25 mouse cellular contexts compared by ENCODE assay signal in the genomic region with DNA sequence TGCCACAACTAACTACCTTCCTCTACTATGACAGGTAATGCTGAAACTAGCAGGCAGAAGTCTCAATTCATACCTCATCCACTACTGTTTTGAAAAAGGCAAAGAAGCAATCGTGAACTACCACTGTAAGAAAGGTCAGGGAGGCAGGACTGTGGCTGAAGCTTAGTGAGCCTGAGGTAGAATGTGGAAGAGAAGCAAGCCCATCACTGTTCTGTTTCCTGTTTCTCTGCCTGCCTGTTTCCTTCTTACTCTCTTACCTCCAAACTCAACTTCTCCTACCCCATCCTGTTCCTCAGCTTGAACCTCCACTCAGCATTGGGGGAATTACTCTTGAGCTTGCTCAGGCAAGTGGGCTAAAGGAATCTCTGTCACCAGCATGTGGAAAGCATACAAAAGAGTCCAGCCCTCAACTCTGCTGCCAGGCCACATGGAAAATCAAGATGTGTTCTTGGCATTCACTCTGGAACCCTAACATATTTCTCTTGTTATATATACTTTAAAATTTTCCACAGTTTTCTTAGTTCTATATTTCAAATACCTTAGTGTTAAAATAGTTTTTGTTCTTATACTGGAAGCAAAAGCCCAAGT. TPM values are rescaled to one million over a fixed set of nuclear protein-coding genes. Genes with fewer than 3 reads are reported as not detected.
A peak's percentile ranks its signal among the peaks of the same experiment; 100 is the strongest.
DNase-seq lines count a peak whose midpoint lies in the region; ATAC-seq and TF ChIP-seq lines count a peak whose summit lies in the region.
"Had no signal": no experiment of that assay in that cellular context is flagged by ENCODE, and none has a peak within 500 bp of the region (broad histone marks: within the 10 kb centered on the region; RNA-seq: fewer than 3 reads in every experiment).

No protein-coding gene starts in this region.

- no peak for DNase-seq in heart, adult 2 months
- no peak for DNase-seq in heart, postnatal 4 days
- no peak for DNase-seq in limb, embryonic 10.5 days (ENCODE audit: low spot score)
- DNase-seq in urinary bladder, adult 2 months (ENCODE audit: low spot score): no peak
- DNase-seq: B cell, adult 2 months; cerebellum, adult 9-11 months; gastrocnemius, postnatal 25 days; heart, postnatal 14 days; kidney, adult 2 months; kidney, postnatal 4 days; layer of hippocampus, adult 9-11 months; right cerebral cortex, postnatal 14 days; spleen, adult 18-20 months had no signal

- TF ChIP-seq POLR2A in heart, adult 2 months (IDR thresholded peaks at IDR 0.05; ENCODE audit: insufficient read depth, low read depth, low read length): no peak

- intact Hi-C loops in heart, adult 2 months (cut with DNase I): loop anchor here (5.0 kb wide), 2 partner anchors 40 to 95 kb away; no protein-coding TSS in a partner anchor

- H3K4me3 ChIP-seq in heart, adult 2 months: no peak overlapping the region
- H3K4me3 ChIP-seq in limb, embryonic 13.5 days: no peak overlapping the region
- no peak overlapping the region for H3K4me3 ChIP-seq in limb, embryonic 10.5 days
- H3K4me3 ChIP-seq in embryonic facial prominence, embryonic 15.5 days (replicated peaks): no peak overlapping the region
- H3K4me3 ChIP-seq in stomach, embryonic 15.5 days (replicated peaks): no peak overlapping the region
- H3K4me3 ChIP-seq in forebrain, embryonic 12.5 days (replicated peaks): no peak overlapping the region
- H3K4me3 ChIP-seq: forebrain, embryonic 13.5 days; left cerebral cortex, adult 2 months; limb, embryonic 12.5 days; liver, embryonic 15.5 days; midbrain, embryonic 15.5 days; myocyte had no signal

- TF ChIP-seq EP300 in heart, adult 2 months (IDR thresholded peaks at IDR 0.05; ENCODE audit: insufficient read depth, low read depth, low read length): no peak

- ATAC-seq in limb, embryonic 13.5 days (ENCODE audit: low FRiP score, low read depth): no peak
- ATAC-seq in embryonic facial prominence, embryonic 15.5 days (ENCODE audit: insufficient number of reproducible peaks, low FRiP score, low TSS enrichment, low read depth): peak; percentile 64; the same call in 1 of the 2 replicates
- ATAC-seq in stomach, embryonic 15.5 days (ENCODE audit: insufficient read depth, low FRiP score, low read depth): no peak
- ATAC-seq in forebrain, embryonic 12.5 days (ENCODE audit: low FRiP score): no peak
- ATAC-seq: forebrain, embryonic 13.5 days; midbrain, embryonic 15.5 days had no signal

- no peaks in the 10 kb centered on the region for H3K79me2 ChIP-seq in heart, adult 2 months (replicated peaks; ENCODE audit: control insufficient read depth, insufficient read depth, low read length)

- H3K4me1 ChIP-seq in heart, adult 2 months (ENCODE audit: control insufficient read depth, insufficient read depth, low read length): peaks cover 5% of the 10 kb centered on the region
- H3K4me1 ChIP-seq in limb, embryonic 13.5 days: peaks cover 31% of the 10 kb centered on the region
- H3K4me1 ChIP-seq in limb, embryonic 10.5 days: 0 out of 2 replicates have a peak, but pooled peaks cover 7% of the 10 kb centered on the region
- peaks cover 10% of the 10 kb centered on the region for H3K4me1 ChIP-seq in embryonic facial prominence, embryonic 15.5 days
- H3K4me1 ChIP-seq in stomach, embryonic 15.5 days: peaks cover 3% of the 10 kb centered on the region; the same call in 1 of the 2 replicates
- H3K4me1 ChIP-seq in forebrain, embryonic 12.5 days: no peaks in the 10 kb centered on the region
- H3K4me1 ChIP-seq: forebrain, embryonic 13.5 days; liver, embryonic 15.5 days; midbrain, embryonic 15.5 days had no signal

- peaks cover 2% of the 10 kb centered on the region; the same call in 1 of the 2 replicates for H3K36me3 ChIP-seq in heart, adult 2 months (ENCODE audit: control insufficient read depth, insufficient read depth, low read length)
- H3K36me3 ChIP-seq in limb, embryonic 13.5 days: no peaks in the 10 kb centered on the region
- no peaks in the 10 kb centered on the region for H3K36me3 ChIP-seq in limb, embryonic 10.5 days
- H3K36me3 ChIP-seq in embryonic facial prominence, embryonic 15.5 days: no peaks in the 10 kb centered on the region
- no peaks in the 10 kb centered on the region for H3K36me3 ChIP-seq in stomach, embryonic 15.5 days
- no peaks in the 10 kb centered on the region for H3K36me3 ChIP-seq in forebrain, embryonic 12.5 days (replicated peaks)
- H3K36me3 ChIP-seq: limb, embryonic 12.5 days; midbrain, embryonic 15.5 days had no signal

- 63% methylated on average over 1 of the region's 1 CpGs for WGBS in heart, adult 2 months
- WGBS in limb, embryonic 13.5 days: 77% methylated on average over 1 of the region's 1 CpGs
- WGBS in limb, embryonic 10.5 days: 87% methylated on average over 1 of the region's 1 CpGs
- WGBS in embryonic facial prominence, embryonic 15.5 days: 63% methylated on average over 1 of the region's 1 CpGs
- WGBS in stomach, embryonic 15.5 days: 79% methylated on average over 1 of the region's 1 CpGs
- 86% methylated on average over 1 of the region's 1 CpGs for WGBS in forebrain, embryonic 12.5 days

- no peak for TF ChIP-seq CTCF in heart, adult 2 months (IDR thresholded peaks at IDR 0.05)

- peak overlapping the region; percentile 65 for H3K27ac ChIP-seq in heart, adult 2 months
- peak overlapping the region; percentile 28; the same call in 1 of the 2 replicates for H3K27ac ChIP-seq in limb, embryonic 13.5 days
- no peak overlapping the region for H3K27ac ChIP-seq in limb, embryonic 10.5 days
- H3K27ac ChIP-seq in embryonic facial prominence, embryonic 15.5 days (replicated peaks): peak overlapping the region; percentile 83
- H3K27ac ChIP-seq in stomach, embryonic 15.5 days: peak overlapping the region; percentile 46; the same call in 1 of the 2 replicates
- H3K27ac ChIP-seq in forebrain, embryonic 12.5 days: no peak overlapping the region
- H3K27ac ChIP-seq: forebrain, embryonic 13.5 days; hindbrain, embryonic 14.5 days; left cerebral cortex, adult 2 months; limb, embryonic 12.5 days; liver, embryonic 15.5 days; midbrain, embryonic 15.5 days had no signal

- no peaks in the 10 kb centered on the region for H3K27me3 ChIP-seq in heart, adult 2 months (ENCODE audit: control insufficient read depth, insufficient read depth, low read length)
- no peaks in the 10 kb centered on the region for H3K27me3 ChIP-seq in limb, embryonic 13.5 days
- H3K27me3 ChIP-seq in limb, embryonic 10.5 days (ENCODE audit: low read depth, poor library complexity, severe bottlenecking): no peaks in the 10 kb centered on the region
- no peaks in the 10 kb centered on the region for H3K27me3 ChIP-seq in embryonic facial prominence, embryonic 15.5 days
- H3K27me3 ChIP-seq in stomach, embryonic 15.5 days (replicated peaks): no peaks in the 10 kb centered on the region
- H3K27me3 ChIP-seq in forebrain, embryonic 12.5 days: no peaks in the 10 kb centered on the region
- H3K27me3 ChIP-seq: forebrain, embryonic 13.5 days; limb, embryonic 12.5 days; liver, embryonic 15.5 days; midbrain, embryonic 15.5 days had no signal

- no peaks in the 10 kb centered on the region for H3K9me3 ChIP-seq in limb, embryonic 13.5 days
- no peaks in the 10 kb centered on the region for H3K9me3 ChIP-seq in limb, embryonic 10.5 days (replicated peaks)
- no peaks in the 10 kb centered on the region for H3K9me3 ChIP-seq in embryonic facial prominence, embryonic 15.5 days (replicated peaks)
- no peaks in the 10 kb centered on the region for H3K9me3 ChIP-seq in stomach, embryonic 15.5 days
- no peaks in the 10 kb centered on the region for H3K9me3 ChIP-seq in forebrain, embryonic 12.5 days
- H3K9me3 ChIP-seq: forebrain, embryonic 13.5 days; limb, embryonic 12.5 days; liver, embryonic 15.5 days; midbrain, embryonic 15.5 days had no signal

- H3K9ac ChIP-seq in heart, adult 2 months (ENCODE audit: low read depth, low read length): no peak overlapping the region
- H3K9ac ChIP-seq in limb, embryonic 13.5 days: no peak overlapping the region
- no peak overlapping the region for H3K9ac ChIP-seq in embryonic facial prominence, embryonic 15.5 days
- H3K9ac ChIP-seq in stomach, embryonic 15.5 days: no peak overlapping the region
- no peak overlapping the region for H3K9ac ChIP-seq in forebrain, embryonic 12.5 days
- H3K9ac ChIP-seq: forebrain, embryonic 13.5 days; hindbrain, embryonic 14.5 days; limb, embryonic 12.5 days; liver, embryonic 15.5 days; midbrain, embryonic 15.5 days had no signal

- no peak overlapping the region for H3K4me2 ChIP-seq in limb, embryonic 13.5 days (replicated peaks)
- peak overlapping the region; percentile 2; the same call in 1 of the 2 replicates for H3K4me2 ChIP-seq in embryonic facial prominence, embryonic 15.5 days (replicated peaks)
- no peak overlapping the region for H3K4me2 ChIP-seq in stomach, embryonic 15.5 days
- H3K4me2 ChIP-seq in forebrain, embryonic 12.5 days: no peak overlapping the region
- H3K4me2 ChIP-seq: forebrain, embryonic 13.5 days; hindbrain, embryonic 14.5 days; limb, embryonic 12.5 days; liver, embryonic 15.5 days; midbrain, embryonic 15.5 days had no signal

RNA-seq across cellular contexts. Expression of a gene that starts 3.4 kb away (rescaled TPM):
- total RNA-seq in heart, adult 2 months (2021): 10 to 100 TPM; 13.8 to 16.7 TPM
- 4.3 and 12.0 TPM in 2 replicates for polyA plus RNA-seq in heart, adult 2 months (2012; rRNA removed)
- total RNA-seq in heart, postnatal 4 days (2021): 100 to 1,000 TPM in 1 of 2 experiments, 10 to 100 TPM in 1; 86.9 to 101 TPM
- 41.4 and 48.2 TPM in 2 replicates for polyA plus RNA-seq in limb, embryonic 13.5 days (2015; fragmentation: Nextera tagmentation; extraction: Ambion mirVana)
- polyA plus RNA-seq in limb, embryonic 10.5 days (2016; fragmentation: Nextera tagmentation; extraction: Ambion mirVana): 0.14 and 0.18 TPM in 2 replicates
- 157 and 167 TPM in 2 replicates for polyA plus RNA-seq in embryonic facial prominence, embryonic 15.5 days (2015; fragmentation: Nextera tagmentation; extraction: Ambion mirVana)
- polyA plus RNA-seq in stomach, embryonic 15.5 days (2015; fragmentation: Nextera tagmentation; extraction: Ambion mirVana): 52.1 and 63.9 TPM in 2 replicates
- polyA plus RNA-seq in urinary bladder, adult 2 months (2012; rRNA removed): 9.2 and 10.0 TPM in 2 replicates
- 2.6 and 2.8 TPM in 2 replicates for polyA plus RNA-seq in forebrain, embryonic 12.5 days (2016; fragmentation: Nextera tagmentation; extraction: Ambion mirVana)
- total RNA-seq: megakaryocyte-erythroid progenitor cell, adult 5-6 weeks had no signal

RNA-seq across cellular contexts. Expression of a gene that starts 34.6 kb away (rescaled TPM):
- 1 to 10 TPM; 1.1 to 1.6 TPM for total RNA-seq in heart, adult 2 months (2021)
- polyA plus RNA-seq in heart, adult 2 months (2012; rRNA removed): 0.94 and 1.2 TPM in 2 replicates
- under 1 TPM; 0.25 to 0.26 TPM for total RNA-seq in heart, postnatal 4 days (2021)
- polyA plus RNA-seq in limb, embryonic 13.5 days (2015; fragmentation: Nextera tagmentation; extraction: Ambion mirVana): 2.4 and 4.0 TPM in 2 replicates
- 1.1 and 1.3 TPM in 2 replicates for polyA plus RNA-seq in limb, embryonic 10.5 days (2016; fragmentation: Nextera tagmentation; extraction: Ambion mirVana)
- 35.3 and 38.6 TPM in 2 replicates for polyA plus RNA-seq in embryonic facial prominence, embryonic 15.5 days (2015; fragmentation: Nextera tagmentation; extraction: Ambion mirVana)
- 0.81 and 0.90 TPM in 2 replicates for polyA plus RNA-seq in stomach, embryonic 15.5 days (2015; fragmentation: Nextera tagmentation; extraction: Ambion mirVana)
- 2.9 and 3.5 TPM in 2 replicates for polyA plus RNA-seq in urinary bladder, adult 2 months (2012; rRNA removed)
- polyA plus RNA-seq in forebrain, embryonic 12.5 days (2016; fragmentation: Nextera tagmentation; extraction: Ambion mirVana): 0.56 and 1.0 TPM in 2 replicates

RNA-seq across cellular contexts. Expression of a gene that starts 43.0 kb away (rescaled TPM):
- total RNA-seq in heart, adult 2 months (2021): 10 to 100 TPM; 13.4 to 15.4 TPM
- polyA plus RNA-seq in heart, adult 2 months (2012; rRNA removed): 8.2 and 14.8 TPM in 2 replicates
- total RNA-seq in heart, postnatal 4 days (2021): 10 to 100 TPM; 13.2 to 13.8 TPM
- 1.4 and 1.9 TPM in 2 replicates for polyA plus RNA-seq in limb, embryonic 13.5 days (2015; fragmentation: Nextera tagmentation; extraction: Ambion mirVana)
- polyA plus RNA-seq in limb, embryonic 10.5 days (2016; fragmentation: Nextera tagmentation; extraction: Ambion mirVana): 0.21 and 0.45 TPM in 2 replicates
- polyA plus RNA-seq in embryonic facial prominence, embryonic 15.5 days (2015; fragmentation: Nextera tagmentation; extraction: Ambion mirVana): 2.2 and 2.3 TPM in 2 replicates
- 0.98 and 1.3 TPM in 2 replicates for polyA plus RNA-seq in stomach, embryonic 15.5 days (2015; fragmentation: Nextera tagmentation; extraction: Ambion mirVana)
- 11.8 and 13.4 TPM in 2 replicates for polyA plus RNA-seq in urinary bladder, adult 2 months (2012; rRNA removed)
- 0.58 and 0.84 TPM in 2 replicates for polyA plus RNA-seq in forebrain, embryonic 12.5 days (2016; fragmentation: Nextera tagmentation; extraction: Ambion mirVana)
- total RNA-seq: megakaryocyte-erythroid progenitor cell, adult 5-6 weeks had no signal

RNA-seq across cellular contexts. Expression of a gene that starts 54.5 kb away (rescaled TPM):
- total RNA-seq in heart, adult 2 months (2021): 1 to 10 TPM in 1 of 2 experiments, under 1 TPM in 1; 0.99 to 1.4 TPM
- polyA plus RNA-seq in heart, adult 2 months (2012; rRNA removed): 0.08 and 0.09 TPM in 2 replicates
- 1 to 10 TPM; 1.4 TPM for total RNA-seq in heart, postnatal 4 days (2021)
- polyA plus RNA-seq in limb, embryonic 13.5 days (2015; fragmentation: Nextera tagmentation; extraction: Ambion mirVana): 1.2 and 1.5 TPM in 2 replicates
- 1.0 and 1.5 TPM in 2 replicates for polyA plus RNA-seq in limb, embryonic 10.5 days (2016; fragmentation: Nextera tagmentation; extraction: Ambion mirVana)
- polyA plus RNA-seq in embryonic facial prominence, embryonic 15.5 days (2015; fragmentation: Nextera tagmentation; extraction: Ambion mirVana): 0.79 and 1.7 TPM in 2 replicates
- polyA plus RNA-seq in stomach, embryonic 15.5 days (2015; fragmentation: Nextera tagmentation; extraction: Ambion mirVana): 1.1 and 2.6 TPM in 2 replicates
- polyA plus RNA-seq in urinary bladder, adult 2 months (2012; rRNA removed): 0.14 and 0.25 TPM in 2 replicates
- 0.97 and 1.5 TPM in 2 replicates for polyA plus RNA-seq in forebrain, embryonic 12.5 days (2016; fragmentation: Nextera tagmentation; extraction: Ambion mirVana)
- polyA plus RNA-seq: kidney, adult 2 months had no signal

Comparison
In these comparisons a context has a peak if more than half of its experiments do, and no peak if none do; other contexts are left out.
1. H3K27ac ChIP-seq: peak in heart, adult 2 months (single experiment), limb, embryonic 13.5 days (single experiment), embryonic facial prominence, embryonic 15.5 days (single experiment) and stomach, embryonic 15.5 days (single experiment); none in limb, embryonic 10.5 days (single experiment) and forebrain, embryonic 12.5 days (single experiment).